Mouse (Mus musculus) MEL (cell line): ENCODE data around the gene Gatad1. TPM values are rescaled to one million over a fixed set of nuclear protein-coding genes. Genes with fewer than 3 reads are reported as not detected.

Experiments used
- DNase-seq: peaks from one replicate; pipeline ENCODE4 v3.0.0; 2011; ENCODE audit warnings: low read depth, low spot score
- H3K27ac ChIP-seq: 2 replicates; pipeline ENCODE4 v1.5.1; 2012; ENCODE audit warnings: low read depth, mild to moderate bottlenecking, control low read depth, low read length, moderate library complexity; ENCODE audit not compliant: control insufficient read depth
- H3K27me3 ChIP-seq, 2 experiments: fragments of 150-350 bp in 1 of 2; sonication (generic) in 1 of 2; 2 replicates each; pipeline ENCODE4 v1.6.1; 2012; ENCODE audit warnings: low read length in 2 of 2, mild to moderate bottlenecking in 2 of 2, improper control_type of control experiment in 1 of 2, moderate library complexity in 1 of 2; ENCODE audit not compliant: insufficient read depth in 2 of 2, control insufficient read depth in 1 of 2
- H3K36me3 ChIP-seq, 2 experiments: 2 replicates each; pipeline ENCODE4 v1.6.1; 2012 to 2014; ENCODE audit warnings: low read length in 2 of 2, improper control_type of control experiment in 1 of 2, inconsistent platforms in 1 of 2, mild to moderate bottlenecking in 1 of 2; ENCODE audit not compliant: insufficient read depth in 2 of 2, control insufficient read depth in 1 of 2
- H3K4me1 ChIP-seq, 2 experiments: fragments of 150-350 bp in 1 of 2; sonication (generic) in 1 of 2; 2 replicates each; pipeline ENCODE4 v1.6.1; 2012; ENCODE audit warnings: low read length in 2 of 2, improper control_type of control experiment in 1 of 2, mild to moderate bottlenecking in 1 of 2; ENCODE audit not compliant: insufficient read depth in 2 of 2, control insufficient read depth in 1 of 2
- H3K4me3 ChIP-seq, 2 experiments: fragments of 150-350 bp in 1 of 2; sonication (generic) in 1 of 2; 2 replicates each; pipeline ENCODE4 v1.5.1; 2012; ENCODE audit warnings: low read depth in 2 of 2, low read length in 2 of 2, mild to moderate bottlenecking in 2 of 2, moderate library complexity in 2 of 2, control low read depth in 1 of 2, improper control_type of control experiment in 1 of 2; ENCODE audit not compliant: control insufficient read depth in 1 of 2, insufficient read depth in 1 of 2
- H3K79me2 ChIP-seq: 2 replicates; pipeline ENCODE4 v1.6.1; 2012; ENCODE audit warnings: mild to moderate bottlenecking, low read length, moderate library complexity; ENCODE audit not compliant: control insufficient read depth, poor library complexity, insufficient read depth
- H3K9ac ChIP-seq: 2 replicates; pipeline ENCODE4 v1.6.1; 2012; ENCODE audit warnings: low read depth, mild to moderate bottlenecking, control low read depth, low read length, moderate library complexity; ENCODE audit not compliant: control insufficient read depth, poor library complexity, severe bottlenecking
- H3K9me3 ChIP-seq: fragments of 150-350 bp; sonication (generic); replicated peaks from 2 replicates; pipeline ENCODE4 v1.6.1; 2012; ENCODE audit warnings: mild to moderate bottlenecking, low read length, improper control_type of control experiment, moderate library complexity; ENCODE audit not compliant: insufficient read depth
- BHLHE40 ChIP-seq: IDR thresholded peaks from 2 replicates; pipeline ENCODE4 v1.6.1; 2012; ENCODE audit warnings: low read depth, mild to moderate bottlenecking, inconsistent platforms, low read length, improper control_type of control experiment, borderline replicate concordance
- CHD1 ChIP-seq: IDR thresholded peaks from 2 replicates; pipeline ENCODE4 v1.6.1; 2012; ENCODE audit warnings: low read depth, mild to moderate bottlenecking, inconsistent platforms, low read length, improper control_type of control experiment
- CTCF ChIP-seq, 3 experiments: IDR thresholded peaks in 2 of 3; conservative IDR thresholded peaks in 1 of 3; 2 replicates each; pipeline ENCODE4 v1.5.1; 2011 to 2012; ENCODE audit warnings: low read length in 3 of 3, low read depth in 2 of 3, mild to moderate bottlenecking in 2 of 3, improper control_type of control experiment in 1 of 3, inconsistent platforms in 1 of 3, mixed read lengths in 1 of 3, moderate library complexity in 1 of 3; ENCODE audit not compliant: control insufficient read depth in 1 of 3, insufficient read depth in 1 of 3, poor library complexity in 1 of 3, severe bottlenecking in 1 of 3
- EP300 ChIP-seq, 2 experiments: IDR thresholded peaks; 2 replicates each; pipeline ENCODE4 v1.6.1; 2011; ENCODE audit warnings: improper control_type of control experiment in 2 of 2, low read length in 2 of 2, low read depth in 1 of 2, mild to moderate bottlenecking in 1 of 2
- GABPA ChIP-seq: IDR thresholded peaks from 2 replicates; pipeline ENCODE4 v1.6.1; 2012; ENCODE audit warnings: low read depth, mild to moderate bottlenecking, inconsistent platforms, low read length, improper control_type of control experiment, moderate library complexity
- JUND ChIP-seq: IDR thresholded peaks from 2 replicates; pipeline ENCODE4 v1.6.1; 2011; ENCODE audit warnings: low read depth, mild to moderate bottlenecking, improper control_type of control experiment, low read length
- KAT2A ChIP-seq: conservative IDR thresholded peaks from 2 replicates; pipeline ENCODE4 v1.6.1; 2012; ENCODE audit warnings: low read depth, low read length, improper control_type of control experiment, inconsistent platforms
- MAX ChIP-seq: IDR thresholded peaks from 2 replicates; pipeline ENCODE4 v1.6.1; 2011; ENCODE audit warnings: low read length, improper control_type of control experiment
- MXI1 ChIP-seq: IDR thresholded peaks from 2 replicates; pipeline ENCODE4 v1.6.1; 2011; ENCODE audit warnings: mild to moderate bottlenecking, low read depth, low read length, improper control_type of control experiment
- MYB ChIP-seq: IDR thresholded peaks from 2 replicates; pipeline ENCODE4 v1.6.1; 2011; ENCODE audit warnings: mild to moderate bottlenecking, low read depth, low read length, improper control_type of control experiment
- MYC ChIP-seq: IDR thresholded peaks from 2 replicates; pipeline ENCODE4 v1.6.1; 2011; ENCODE audit warnings: low read depth, mild to moderate bottlenecking, low read length, improper control_type of control experiment, moderate library complexity
- NRF1 ChIP-seq: IDR thresholded peaks from 2 replicates; pipeline ENCODE4 v1.6.1; 2014; ENCODE audit warnings: low read depth, mild to moderate bottlenecking, inconsistent platforms, low read length, improper control_type of control experiment, moderate library complexity; ENCODE audit not compliant: poor library complexity, insufficient read depth, severe bottlenecking
- POLR2AphosphoS2 ChIP-seq: IDR thresholded peaks from 2 replicates; pipeline ENCODE4 v1.6.1; 2011; ENCODE audit warnings: low read length, improper control_type of control experiment
- POLR2AphosphoS5 ChIP-seq: IDR thresholded peaks from 2 replicates; pipeline ENCODE4 v1.6.1; 2012; ENCODE audit warnings: low read depth, borderline replicate concordance, mild to moderate bottlenecking, inconsistent platforms, low read length, moderate library complexity, mixed read lengths
- SIN3A ChIP-seq: IDR thresholded peaks from 2 replicates; pipeline ENCODE4 v1.6.1; 2012; ENCODE audit warnings: low read length, improper control_type of control experiment, inconsistent platforms
- TCF12 ChIP-seq: IDR thresholded peaks from 2 replicates; pipeline ENCODE4 v1.6.1; 2014; ENCODE audit warnings: low read depth, mild to moderate bottlenecking, inconsistent platforms, low read length, improper control_type of control experiment, moderate library complexity
- UBTF ChIP-seq: IDR thresholded peaks from 2 replicates; pipeline ENCODE4 v1.6.1; 2012; ENCODE audit warnings: low read depth, mild to moderate bottlenecking, inconsistent platforms, low read length, improper control_type of control experiment, moderate library complexity, borderline replicate concordance; ENCODE audit not compliant: insufficient read depth
- USF1 ChIP-seq: IDR thresholded peaks from 2 replicates; pipeline ENCODE4 v1.6.1; 2014; ENCODE audit warnings: low read depth, mild to moderate bottlenecking, inconsistent platforms, low read length, improper control_type of control experiment, moderate library complexity
- ZC3H11A ChIP-seq: IDR thresholded peaks from 2 replicates; pipeline ENCODE4 v1.6.1; 2012; ENCODE audit warnings: low read depth, mild to moderate bottlenecking, inconsistent platforms, low read length, improper control_type of control experiment
- ZNF384 ChIP-seq: IDR thresholded peaks from 2 replicates; pipeline ENCODE4 v1.6.1; 2012; ENCODE audit warnings: low read depth, mild to moderate bottlenecking, inconsistent platforms, low read length, improper control_type of control experiment
- polyA plus RNA-seq, 2 experiments: library from polyadenylated mRNA; stranded (reverse) in 1 of 2; unstranded in 1 of 2; fragments of >175 nt in 1 of 2; fragments of >200 nt in 1 of 2; gene quantifications; 2 replicates each; pipeline versions ENCODE4 v1.2.1 to v1.2.4; 2012; ENCODE audit warnings: low replicate concordance in 2 of 2, low read depth in 1 of 2; ENCODE audit not compliant: insufficient read length in 2 of 2, insufficient read depth in 1 of 2, missing spikeins in 1 of 2
- total RNA-seq: library from RNA; depleted of rRNA; stranded (reverse); fragments of 300-350 nt; gene quantifications from 2 replicates; pipeline ENCODE4 v1.2.3, GENCODE M21; 2012

Gatad1 gene
- total and polyA plus RNA-seq, 3 experiments, result 119 to 564 (median 186) TPM

DNA sequence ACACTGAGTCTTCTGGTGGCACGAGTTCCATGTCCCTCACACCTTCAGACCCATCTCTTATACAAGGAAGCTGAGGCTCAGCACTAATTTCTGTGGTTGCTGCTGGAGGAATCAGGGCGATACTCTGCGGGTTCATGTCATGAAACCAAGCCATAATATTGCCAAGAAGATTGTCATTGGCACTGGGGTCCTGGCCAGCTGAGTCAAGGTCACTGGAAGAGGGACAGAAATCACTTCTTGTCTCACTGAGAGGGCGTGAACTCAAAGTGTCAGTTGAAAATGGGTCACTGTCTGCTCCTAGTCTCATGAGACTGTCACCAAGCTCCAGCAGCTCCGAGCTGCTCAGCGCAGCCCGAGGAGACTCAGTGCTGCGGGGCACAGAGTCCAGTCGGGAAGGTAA, 36.0 kb upstream of the Gatad1 start:
- no peak for DNase-seq
- H3K27me3 ChIP-seq, result no peaks in the 10 kb centered on the region
- H3K9ac ChIP-seq, result no peak overlapping the region
- H3K36me3 ChIP-seq, result peaks cover 5 to 29% of the 10 kb centered on the region in 2 experiments
- H3K27ac ChIP-seq, result no peak overlapping the region
- H3K4me3 ChIP-seq, result no peak overlapping the region
- no peaks in the 10 kb centered on the region for H3K9me3 ChIP-seq
- TF ChIP-seq TCF12, result no peak
- no peak for TF ChIP-seq USF1
- no peak for TF ChIP-seq NRF1
- TF ChIP-seq SIN3A, result no peak
- TF ChIP-seq GABPA, result no peak
- TF ChIP-seq UBTF, result no peak
- TF ChIP-seq POLR2AphosphoS2, result no peak
- no peak for TF ChIP-seq CHD1
- no peak for TF ChIP-seq MYC
- no peak for TF ChIP-seq JUND
- no peak for TF ChIP-seq ZNF384
- TF ChIP-seq MYB, result no peak
- TF ChIP-seq KAT2A, result no peak
- TF ChIP-seq MAX, result no peak
- TF ChIP-seq EP300 (IDR thresholded peaks at IDR 0.05; ENCODE audit: low read depth in 1 of 2, low read length in 2 of 2), result no peak
- no peak for TF ChIP-seq MXI1
- H3K4me1 ChIP-seq, result peaks cover 2 to 4% of the 10 kb centered on the region in 2 experiments; a peak in 3 of 4 replicates
- no peaks in the 10 kb centered on the region for H3K79me2 ChIP-seq

DNA sequence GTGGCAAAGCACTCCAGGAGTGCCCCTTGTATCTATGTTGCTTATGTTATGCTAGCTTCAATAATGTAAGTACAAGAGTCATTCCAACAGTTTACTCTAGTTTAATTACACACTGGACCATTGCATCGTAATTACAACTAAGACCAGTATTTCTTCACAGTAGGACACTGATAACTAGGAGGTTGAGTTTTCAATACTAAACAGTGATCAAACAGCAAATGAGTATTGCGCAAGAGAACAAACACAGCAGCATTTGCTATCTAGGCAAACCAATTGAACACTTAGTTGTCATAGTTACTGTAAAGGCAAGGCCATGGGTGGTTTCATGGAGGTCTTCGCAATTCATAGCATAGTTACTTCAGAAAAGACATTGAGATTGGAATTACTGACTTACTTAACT, 34.3 kb upstream of the Gatad1 start:
- Histone ChIP-seq H3K27ac (no peak overlapping the region), H3K4me1 (no peaks in the 10 kb centered on the region), H3K9me3 (no peaks in the 10 kb centered on the region), H3K36me3 (peaks cover under 1 to 25% of the 10 kb centered on the region in 2 experiments), H3K9ac (no peak overlapping the region), H3K27me3 (no peaks in the 10 kb centered on the region), H3K4me3 (no peak overlapping the region), H3K79me2 (no peaks in the 10 kb centered on the region)
- TF ChIP-seq POLR2AphosphoS5 (no peak), CTCF (IDR thresholded peaks at IDR 0.05 in 2 of 3, conservative IDR thresholded peaks at IDR 0.05 in 1 of 3; ENCODE audit: control insufficient read depth in 1 of 3, insufficient read depth in 1 of 3, low read depth in 2 of 3, low read length in 3 of 3, poor library complexity in 1 of 3, severe bottlenecking in 1 of 3) (no peak), CHD1 (no peak), BHLHE40 (no peak), ZC3H11A (no peak), UBTF (no peak)
- no peak for DNase-seq
